Mouse (Mus musculus) lung, adult 2 months (tissue): Measurements from ENCODE around the gene Bsn.

Experiments used
- CTCF ChIP-seq: fragments of 200-500 bp; IDR thresholded peaks from 2 replicates; pipeline ENCODE4 v1.5.1; 2011; ENCODE audit warnings: mild to moderate bottlenecking, low read length, control low read depth; ENCODE audit not compliant: insufficient read depth
- POLR2A ChIP-seq: fragments of 200-500 bp; IDR thresholded peaks from 2 replicates; pipeline ENCODE4 v1.6.1; 2011; ENCODE audit warnings: low read depth, mild to moderate bottlenecking, control low read depth, low read length, borderline replicate concordance; ENCODE audit errors: extremely low read depth

GRCm38 (mm10) chr9:108217406-108217805 lies 27.2 kb upstream of the Bsn start:
- TF ChIP-seq CTCF: no peak
- no peak for TF ChIP-seq POLR2A
